Mouse (Mus musculus) adrenal gland, postnatal 10 days (tissue): Measurements from ENCODE around the gene Ildr2. TPM values are rescaled to one million over a fixed set of nuclear protein-coding genes. Genes with fewer than 3 reads are reported as not detected.

ENCODE experiments used
- DNase-seq: peaks from one replicate; pipeline ENCODE4 v3.0.0; 2021; ENCODE audit warnings: mixed read lengths
- total RNA-seq, 2 experiments: library from RNA; stranded (reverse); gene quantifications; 2 replicates each; pipeline ENCODE4 v1.2.3; 2021

The Ildr2 gene
- total RNA-seq, 2 experiments from 2014 or later = 3.4 to 3.5 TPM

GRCm38 (mm10) chr1:166283451-166283850, 29.5 kb downstream of the Ildr2 start:
- DNase-seq = no peak

GRCm38 (mm10) chr1:166284390-166284789, 30.5 kb downstream of the Ildr2 start:
- DNase-seq = no peak

GRCm38 (mm10) chr1:166286231-166286630, 32.3 kb downstream of the Ildr2 start:
- DNase-seq = no peak

- DNase-seq = no peak
Observed at GRCm38 (mm10) chr1:166290562-166290961, 36.6 kb downstream of the Ildr2 start.

GRCm38 (mm10) chr1:166293086-166293485, 39.1 kb downstream of the Ildr2 start:
- no peak for DNase-seq

- no peak for DNase-seq
Observed at GRCm38 (mm10) chr1:166295548-166295947, 41.6 kb downstream of the Ildr2 start.

GRCm38 (mm10) chr1:166296371-166296770, 42.4 kb downstream of the Ildr2 start:
- peak; percentile 46 for DNase-seq

- peak; percentile 39 for DNase-seq
Observed at GRCm38 (mm10) chr1:166296971-166297370, 43.0 kb downstream of the Ildr2 start.

- no peak for DNase-seq
Observed at GRCm38 (mm10) chr1:166297499-166298111, 43.7 kb downstream of the Ildr2 start.

- DNase-seq = no peak
Observed at GRCm38 (mm10) chr1:166298884-166299283, 44.9 kb downstream of the Ildr2 start.

GRCm38 (mm10) chr1:166299821-166300220, 45.9 kb downstream of the Ildr2 start:
- no peak for DNase-seq

GRCm38 (mm10) chr1:166300526-166300925, 46.6 kb downstream of the Ildr2 start:
- no peak for DNase-seq

- no peak for DNase-seq
Observed at GRCm38 (mm10) chr1:166304352-166305240, 50.7 kb downstream of the Ildr2 start.

- no peak for DNase-seq
Observed at GRCm38 (mm10) chr1:166308471-166308850, 54.5 kb downstream of the Ildr2 start.

- peak; percentile 45 for DNase-seq
Observed at GRCm38 (mm10) chr1:166308851-166309715, 55.1 kb downstream of the Ildr2 start.

GRCm38 (mm10) chr1:166311151-166311550, 57.2 kb downstream of the Ildr2 start:
- peak; percentile 13 for DNase-seq

GRCm38 (mm10) chr1:166313637-166314036, 59.7 kb downstream of the Ildr2 start:
- no peak for DNase-seq

- no peak for DNase-seq
Observed at GRCm38 (mm10) chr1:166315706-166316105, 61.8 kb downstream of the Ildr2 start.

- DNase-seq = peak; percentile 78
Observed at GRCm38 (mm10) chr1:166319132-166319698, 65.3 kb downstream of the Ildr2 start.

GRCm38 (mm10) chr1:166326421-166326820, 72.5 kb downstream of the Ildr2 start:
- no peak for DNase-seq

GRCm38 (mm10) chr1:166330752-166331151, 76.8 kb downstream of the Ildr2 start:
- no peak for DNase-seq

GRCm38 (mm10) chr1:166339110-166339509, 85.2 kb downstream of the Ildr2 start:
- DNase-seq = peak; percentile 19
